Mouse (Mus musculus): Measurements from ENCODE around the gene Lhfp. TPM values are rescaled to one million over a fixed set of nuclear protein-coding genes. Genes with fewer than 3 reads are reported as not detected.

The Lhfp gene
- polyA plus RNA-seq (2011; ENCODE audit: insufficient read depth, insufficient read length, low read depth, missing spikeins) = 11.9 and 12.1 TPM in 2 replicates

- no peaks in the 10 kb centered on the region for H3K4me1 ChIP-seq (ENCODE audit: control insufficient read depth, insufficient read depth, low read length)
- H3K27ac ChIP-seq (ENCODE audit: insufficient read depth, low read length) = no peak within 1 kb of the TSS
- no peak for TF ChIP-seq POLR2A (IDR thresholded peaks at IDR 0.05; ENCODE audit: insufficient read depth, low read length)
- TF ChIP-seq EP300 (IDR thresholded peaks at IDR 0.05; ENCODE audit: insufficient read depth, low read depth, low read length) = no peak
- TF ChIP-seq CTCF (IDR thresholded peaks at IDR 0.05; ENCODE audit: low read depth, low read length) = peak; percentile 10
- peak within 1 kb of the TSS; percentile 75 for H3K9ac ChIP-seq (ENCODE audit: low read depth, poor library complexity, severe bottlenecking)
- H3K36me3 ChIP-seq (ENCODE audit: control insufficient read depth, insufficient read depth, low read length, poor library complexity, severe bottlenecking) = no peaks in the 10 kb centered on the region
- no peaks in the 10 kb centered on the region for H3K9me3 ChIP-seq (replicated peaks; ENCODE audit: control insufficient read depth, insufficient read depth, low read length, poor library complexity, severe bottlenecking)
- H3K4me3 ChIP-seq (ENCODE audit: low read depth, low read length) = peak within 1 kb of the TSS; percentile 87
- peaks cover 6% of the 10 kb centered on the region; the same call in 1 of the 2 replicates for H3K27me3 ChIP-seq (ENCODE audit: control insufficient read depth, insufficient read depth, low read length, poor library complexity, severe bottlenecking)
Observed at GRCm38 (mm10) chr3:53041411-53042239, at the start of gene Lhfp. Lhfp (plus strand) TSS chr3:53041528.

GRCm38 (mm10) chr3:52993296-52993695 is 48.0 kb upstream of the Lhfp start:
- H3K4me1 ChIP-seq (ENCODE audit: control insufficient read depth, insufficient read depth, low read length) = no peaks in the 10 kb centered on the region
- no peak overlapping the region for H3K27ac ChIP-seq (ENCODE audit: insufficient read depth, low read length)
- H3K9me3 ChIP-seq (replicated peaks; ENCODE audit: control insufficient read depth, insufficient read depth, low read length, poor library complexity, severe bottlenecking) = no peaks in the 10 kb centered on the region; the same call in 1 of the 2 replicates
- H3K27me3 ChIP-seq (ENCODE audit: control insufficient read depth, insufficient read depth, low read length, poor library complexity, severe bottlenecking) = no peaks in the 10 kb centered on the region
- no peak overlapping the region for H3K9ac ChIP-seq (ENCODE audit: low read depth, poor library complexity, severe bottlenecking)
- H3K36me3 ChIP-seq (ENCODE audit: control insufficient read depth, insufficient read depth, low read length, poor library complexity, severe bottlenecking) = no peaks in the 10 kb centered on the region; the same call in 1 of the 2 replicates
- no peak overlapping the region for H3K4me3 ChIP-seq (ENCODE audit: low read depth, low read length)
- TF ChIP-seq POLR2A (IDR thresholded peaks at IDR 0.05; ENCODE audit: insufficient read depth, low read length) (no peak), EP300 (IDR thresholded peaks at IDR 0.05; ENCODE audit: insufficient read depth, low read depth, low read length) (no peak), CTCF (IDR thresholded peaks at IDR 0.05; ENCODE audit: low read depth, low read length) (no peak)

- no peaks in the 10 kb centered on the region; the same call in 1 of the 2 replicates for H3K36me3 ChIP-seq (ENCODE audit: control insufficient read depth, insufficient read depth, low read length, poor library complexity, severe bottlenecking)
Observed at GRCm38 (mm10) chr3:52994666-52995065, 46.7 kb upstream of the Lhfp start.

GRCm38 (mm10) chr3:52996635-52997034 is 44.7 kb upstream of the Lhfp start:
- Histone ChIP-seq H3K27ac (ENCODE audit: insufficient read depth, low read length) (no peak overlapping the region), H3K9ac (ENCODE audit: low read depth, poor library complexity, severe bottlenecking) (no peak overlapping the region), H3K9me3 (replicated peaks; ENCODE audit: control insufficient read depth, insufficient read depth, low read length, poor library complexity, severe bottlenecking) (no peaks in the 10 kb centered on the region; the same call in 1 of the 2 replicates), H3K36me3 (ENCODE audit: control insufficient read depth, insufficient read depth, low read length, poor library complexity, severe bottlenecking) (no peaks in the 10 kb centered on the region; the same call in 1 of the 2 replicates), H3K27me3 (ENCODE audit: control insufficient read depth, insufficient read depth, low read length, poor library complexity, severe bottlenecking) (no peaks in the 10 kb centered on the region), H3K4me1 (ENCODE audit: control insufficient read depth, insufficient read depth, low read length) (no peaks in the 10 kb centered on the region), H3K4me3 (ENCODE audit: low read depth, low read length) (no peak overlapping the region)
- no peak for TF ChIP-seq EP300 (IDR thresholded peaks at IDR 0.05; ENCODE audit: insufficient read depth, low read depth, low read length)
- no peak for TF ChIP-seq POLR2A (IDR thresholded peaks at IDR 0.05; ENCODE audit: insufficient read depth, low read length)
- TF ChIP-seq CTCF (IDR thresholded peaks at IDR 0.05; ENCODE audit: low read depth, low read length) = no peak

More at GRCm38 (mm10) chr3:52994666-52995065, 46.7 kb upstream of the Lhfp start:
- Histone ChIP-seq H3K4me3 (ENCODE audit: low read depth, low read length) (no peak overlapping the region), H3K27me3 (ENCODE audit: control insufficient read depth, insufficient read depth, low read length, poor library complexity, severe bottlenecking) (no peaks in the 10 kb centered on the region), H3K9ac (ENCODE audit: low read depth, poor library complexity, severe bottlenecking) (no peak overlapping the region), H3K27ac (ENCODE audit: insufficient read depth, low read length) (no peak overlapping the region), H3K4me1 (ENCODE audit: control insufficient read depth, insufficient read depth, low read length) (no peaks in the 10 kb centered on the region), H3K9me3 (replicated peaks; ENCODE audit: control insufficient read depth, insufficient read depth, low read length, poor library complexity, severe bottlenecking) (no peaks in the 10 kb centered on the region; the same call in 1 of the 2 replicates)
- TF ChIP-seq POLR2A (IDR thresholded peaks at IDR 0.05; ENCODE audit: insufficient read depth, low read length) = no peak
- TF ChIP-seq CTCF (IDR thresholded peaks at IDR 0.05; ENCODE audit: low read depth, low read length) = no peak
- TF ChIP-seq EP300 (IDR thresholded peaks at IDR 0.05; ENCODE audit: insufficient read depth, low read depth, low read length) = no peak

- H3K27me3 ChIP-seq (ENCODE audit: control insufficient read depth, insufficient read depth, low read length, poor library complexity, severe bottlenecking) = no peaks in the 10 kb centered on the region
- TF ChIP-seq EP300 (IDR thresholded peaks at IDR 0.05; ENCODE audit: insufficient read depth, low read depth, low read length) (no peak), CTCF (IDR thresholded peaks at IDR 0.05; ENCODE audit: low read depth, low read length) (no peak), POLR2A (IDR thresholded peaks at IDR 0.05; ENCODE audit: insufficient read depth, low read length) (no peak)
- no peak overlapping the region for H3K27ac ChIP-seq (ENCODE audit: insufficient read depth, low read length)
- no peaks in the 10 kb centered on the region for H3K4me1 ChIP-seq (ENCODE audit: control insufficient read depth, insufficient read depth, low read length)
- H3K9me3 ChIP-seq (replicated peaks; ENCODE audit: control insufficient read depth, insufficient read depth, low read length, poor library complexity, severe bottlenecking) = no peaks in the 10 kb centered on the region; the same call in 1 of the 2 replicates
- no peak overlapping the region for H3K4me3 ChIP-seq (ENCODE audit: low read depth, low read length)
- no peak overlapping the region for H3K9ac ChIP-seq (ENCODE audit: low read depth, poor library complexity, severe bottlenecking)
- no peaks in the 10 kb centered on the region; the same call in 1 of the 2 replicates for H3K36me3 ChIP-seq (ENCODE audit: control insufficient read depth, insufficient read depth, low read length, poor library complexity, severe bottlenecking)
Observed at GRCm38 (mm10) chr3:52997381-52997780, 43.9 kb upstream of the Lhfp start.

Data from ES-Bruce4 (cell line).